Mouse (Mus musculus) R1 (cell line): ENCODE measurements at regions not wholly inside any gene's neighbourhood (a gene's known extent, or its start where the extent isn't known, plus 50 kb on each side); places are given as distances from the start of the nearest gene placed in this dataset.

Experiments
- DNase-seq: peaks from one replicate; pipeline ENCODE4 v3.0.0-alpha.2; 2018; ENCODE audit warnings: low read depth, low spot score

DNA sequence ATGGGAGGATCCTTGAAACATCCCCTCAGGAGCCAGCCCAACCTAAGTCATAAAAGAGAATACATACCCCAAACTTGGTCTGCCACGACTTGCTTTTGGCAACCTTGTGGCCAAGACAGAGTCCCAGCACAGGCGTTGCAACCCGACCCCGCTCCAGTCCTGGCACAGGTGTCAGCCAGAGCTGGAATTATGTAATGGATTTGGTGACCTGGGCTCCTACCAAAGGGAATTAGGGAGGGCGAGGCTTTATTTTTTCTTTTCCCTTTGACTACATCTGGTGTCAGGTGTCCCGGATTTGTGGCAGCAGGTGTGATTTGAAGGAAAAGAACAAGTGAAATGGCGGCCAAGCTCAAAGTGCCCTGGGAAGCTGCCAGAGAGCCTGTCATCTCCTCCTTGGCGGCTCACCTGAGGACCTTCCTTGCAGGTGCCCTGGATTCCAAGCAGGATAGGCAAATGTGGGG lies 212.9 kb downstream of the Mef2c start:
- DNase-seq, result no peak

DNA sequence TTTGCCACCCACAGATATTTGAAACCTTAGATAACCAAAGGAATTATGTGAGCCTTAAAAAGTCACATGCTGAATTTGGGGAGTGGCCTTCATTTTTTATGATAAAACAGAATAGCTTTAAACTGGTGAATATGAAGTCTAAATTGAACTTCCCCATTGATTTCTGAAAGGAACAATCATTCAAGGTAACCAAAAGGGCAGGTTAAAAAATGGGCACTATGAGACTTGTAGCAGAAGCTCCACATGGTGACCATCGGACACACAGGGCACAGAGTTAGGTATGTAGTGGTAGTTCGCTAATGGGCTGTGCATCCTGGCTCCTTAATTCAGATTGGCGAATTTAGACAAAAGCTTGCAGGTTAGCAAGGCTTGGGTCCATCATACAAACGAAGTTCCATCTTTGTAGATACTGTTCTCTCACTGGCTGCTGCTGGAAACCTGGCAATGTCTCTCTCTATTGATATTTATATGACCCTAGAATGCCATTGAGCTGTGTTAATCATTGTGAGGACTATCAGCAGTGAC lies 213.9 kb downstream of the Mef2c start:
- DNase-seq, result no peak

DNA sequence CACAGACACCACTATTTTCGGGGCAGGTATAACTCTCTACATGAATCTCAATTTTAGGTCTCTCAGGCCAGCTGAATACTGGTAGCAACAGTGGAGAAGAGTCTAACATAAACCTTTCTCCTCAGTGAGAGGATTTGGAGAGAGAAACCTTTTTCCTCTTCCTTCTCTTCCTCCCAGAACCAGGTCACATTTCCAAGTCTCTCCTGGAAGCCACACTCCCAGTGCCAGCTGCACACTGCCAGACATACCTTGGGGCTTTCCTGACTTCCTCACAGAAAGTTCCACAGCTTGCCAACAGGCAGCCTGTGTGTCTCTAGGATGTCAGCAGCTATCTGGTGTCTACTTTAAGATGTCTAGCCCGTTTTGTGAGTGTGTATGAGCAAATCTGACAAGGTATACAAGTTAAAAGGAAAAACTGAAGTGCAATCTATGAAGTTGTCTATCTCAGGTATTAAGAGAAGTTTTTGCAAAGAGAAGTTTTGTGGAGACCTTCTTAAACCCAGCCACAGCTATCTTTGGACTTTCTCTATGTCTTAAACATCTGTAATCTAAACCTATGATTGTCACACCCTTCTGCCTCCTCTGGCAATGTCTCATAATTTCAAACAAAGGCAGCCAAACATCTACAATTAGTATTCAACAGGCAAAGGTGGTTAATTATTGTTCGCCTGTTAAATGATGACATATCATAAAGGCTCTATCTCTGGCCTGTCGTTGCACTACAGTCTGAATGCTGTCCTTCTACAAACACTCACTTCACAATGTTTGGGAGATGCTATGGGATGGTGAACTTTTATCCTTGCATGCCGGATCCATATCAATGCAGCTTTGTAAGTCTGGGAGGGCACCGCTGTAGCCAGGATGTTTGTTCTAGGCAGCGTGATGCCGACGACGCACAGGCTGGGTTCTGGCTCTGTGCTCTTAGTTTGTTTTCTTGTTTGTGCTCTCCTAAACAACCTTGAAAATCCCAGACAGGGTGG lies 214.9 kb downstream of the Mef2c start:
- DNase-seq, result no peak

DNA sequence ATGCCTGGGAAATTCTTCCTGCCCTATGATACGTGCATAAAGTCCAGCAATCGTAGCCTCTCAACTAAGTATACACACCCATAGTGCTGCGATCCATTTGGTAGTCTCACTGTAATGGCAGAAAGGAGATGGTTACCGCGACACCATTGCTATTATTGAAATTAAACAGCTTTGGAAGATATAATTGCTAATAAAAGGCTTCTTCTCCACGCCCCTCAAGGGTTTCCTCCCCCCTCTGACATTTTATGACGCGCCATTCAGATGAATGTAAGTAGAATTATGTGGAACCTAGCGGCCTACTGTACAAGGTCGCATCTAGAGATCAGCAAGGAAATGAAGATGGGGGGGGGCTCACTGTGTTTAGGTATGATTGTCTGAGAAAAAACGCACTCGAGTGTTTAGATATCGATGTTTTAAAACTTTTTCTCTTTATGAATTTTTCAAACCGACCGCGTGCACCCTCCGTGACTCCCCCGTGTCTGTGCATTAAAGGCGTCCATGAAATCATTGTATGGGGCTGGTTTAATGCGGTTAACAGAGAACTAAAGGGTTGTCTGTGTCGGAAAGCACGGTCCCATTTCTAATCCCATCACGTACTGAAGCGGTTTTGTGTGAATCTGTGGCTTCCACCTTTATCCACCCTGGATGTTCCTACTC lies 215.9 kb downstream of the Mef2c start:
- DNase-seq, result no peak

DNA sequence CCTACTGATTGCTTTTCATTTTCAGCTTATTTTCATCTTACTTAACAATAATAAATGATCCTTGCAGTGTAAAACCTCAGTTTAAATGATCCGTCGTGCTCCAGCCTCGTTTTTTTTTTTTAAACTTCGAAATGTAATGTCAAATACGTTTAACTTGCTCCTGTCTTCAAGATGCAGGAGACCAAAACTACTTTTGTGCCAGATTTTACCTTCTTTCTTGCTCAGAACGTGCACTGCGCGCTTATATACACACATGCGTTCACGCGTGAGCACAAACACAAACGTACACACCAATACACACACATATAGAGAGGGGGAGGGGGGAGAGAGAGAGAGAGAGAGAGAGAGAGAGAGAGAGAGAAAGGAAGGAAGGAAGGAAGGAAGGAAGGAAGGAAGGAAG lies 216.5 kb downstream of the Mef2c start:
- no peak for DNase-seq

DNA sequence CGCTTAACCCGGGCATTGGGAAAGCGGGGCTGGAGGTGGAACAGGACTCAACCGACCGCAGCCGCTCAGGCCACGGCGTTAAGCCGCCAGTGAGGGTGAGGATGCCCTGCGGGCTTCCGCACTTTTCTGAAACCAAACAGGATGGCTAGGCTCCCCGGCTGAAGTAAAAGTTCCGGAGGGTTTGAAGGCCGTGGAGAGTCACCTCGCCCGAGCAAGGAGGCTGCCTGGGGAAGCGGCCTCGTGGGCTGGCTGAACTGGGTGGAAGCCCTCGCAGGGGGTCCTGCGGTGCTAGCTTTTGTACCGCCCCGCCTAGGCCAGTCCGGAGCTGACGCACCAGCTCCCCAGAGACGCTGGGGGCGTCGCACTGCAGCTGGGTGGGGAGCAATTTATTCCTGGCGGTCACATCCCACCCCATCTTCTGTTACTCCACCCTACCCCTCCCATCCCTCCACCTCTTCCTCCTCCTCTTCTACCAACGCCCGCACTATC lies 217.1 kb downstream of the Mef2c start:
- peak; percentile 54 for DNase-seq

DNA sequence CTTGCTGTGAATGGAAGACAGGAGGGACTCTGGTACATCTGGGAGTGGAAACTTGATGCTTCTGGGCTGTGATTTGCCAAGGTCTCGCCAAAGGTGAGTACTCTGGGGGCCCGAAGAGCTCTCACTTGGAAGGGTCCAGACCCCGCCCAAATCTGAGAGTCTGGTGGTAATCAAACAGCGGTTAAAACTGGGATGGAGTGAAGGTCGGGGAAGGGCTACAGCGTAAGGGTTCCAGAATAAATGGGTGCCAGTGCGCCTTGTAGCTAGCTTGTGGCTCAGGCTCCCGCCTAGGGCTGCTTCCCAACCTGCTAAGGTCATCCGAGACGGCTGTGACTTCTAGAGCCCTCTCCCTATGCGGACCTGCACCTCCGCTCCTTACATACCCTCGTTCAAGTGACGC lies 217.7 kb downstream of the Mef2c start:
- peak; percentile 28 for DNase-seq

DNA sequence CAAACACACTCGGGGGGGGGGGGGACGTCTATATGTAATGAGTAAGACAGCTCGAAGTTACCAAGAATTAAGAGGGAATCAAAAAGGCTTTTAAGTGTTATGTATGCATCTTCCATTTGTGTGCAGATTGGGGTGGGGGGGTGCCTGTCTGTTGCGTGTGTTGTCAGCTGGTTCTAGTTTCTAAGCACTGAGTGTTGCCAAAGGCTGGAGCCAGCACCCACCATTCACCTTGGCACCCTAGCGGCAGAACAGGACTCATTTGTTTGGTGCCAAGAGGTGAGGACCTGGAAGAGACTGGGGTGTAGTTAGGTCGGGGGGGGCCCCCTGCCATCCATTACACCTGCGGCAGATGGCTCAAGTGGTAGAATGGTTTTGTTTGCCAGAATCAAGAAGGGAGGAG lies 218.4 kb downstream of the Mef2c start:
- DNase-seq, result no peak

DNA sequence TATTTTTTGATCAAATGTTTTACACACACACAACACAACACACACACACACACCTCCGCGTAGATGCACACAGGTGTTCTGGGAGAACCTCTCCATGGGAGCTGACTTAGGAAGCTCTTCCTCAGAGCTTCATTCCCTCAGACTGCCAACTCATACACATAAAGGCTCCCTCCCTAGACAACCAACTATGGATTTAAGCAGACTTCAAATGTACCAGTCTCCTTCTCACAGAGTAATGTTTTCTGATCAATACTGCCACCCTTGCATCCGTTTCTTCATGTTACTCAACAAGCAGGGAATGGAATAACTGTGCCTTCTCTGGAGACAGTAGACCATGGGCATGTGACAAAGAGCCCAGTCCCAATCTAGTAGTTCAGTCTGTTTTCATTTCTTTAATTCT lies 219.0 kb downstream of the Mef2c start:
- DNase-seq, result no peak

DNA sequence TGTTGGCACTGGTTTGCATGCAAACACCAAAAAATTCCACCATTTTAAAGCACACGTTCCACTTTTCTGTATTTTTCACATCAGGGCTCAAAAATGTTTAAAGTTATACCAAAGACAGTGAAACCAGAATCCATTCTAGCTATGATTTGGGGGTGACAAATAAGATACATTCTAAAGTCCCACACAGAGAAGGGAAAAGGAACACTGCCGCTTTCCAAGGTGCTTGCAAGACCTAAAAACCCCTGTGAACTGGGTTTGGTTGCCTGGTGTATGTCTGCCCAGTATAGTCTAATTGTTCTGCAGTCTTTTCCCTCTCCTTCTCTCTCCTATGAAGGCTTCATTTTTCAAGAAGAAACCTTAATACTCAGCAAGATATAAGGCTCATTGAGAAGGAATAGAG lies 219.6 kb downstream of the Mef2c start:
- DNase-seq, result no peak

DNA sequence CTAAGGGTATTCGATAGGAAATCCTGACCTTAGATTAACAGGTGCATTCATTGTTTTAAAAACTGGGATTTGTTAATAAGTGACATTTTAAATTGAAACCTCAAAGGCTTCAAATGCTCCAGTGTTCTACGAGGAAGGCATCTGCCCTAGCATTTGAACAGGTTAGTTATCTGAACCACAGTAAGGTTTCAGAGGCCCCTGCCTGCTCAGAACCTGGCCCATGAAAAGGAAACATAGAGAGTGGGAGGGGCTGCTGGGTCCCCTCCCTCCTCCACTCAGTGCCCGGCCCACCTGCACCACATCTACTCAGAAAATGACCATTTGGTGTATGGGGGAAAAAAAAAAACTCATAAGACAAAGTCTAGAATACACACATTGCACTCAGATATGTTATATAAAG lies 220.4 kb downstream of the Mef2c start:
- DNase-seq, result no peak

DNA sequence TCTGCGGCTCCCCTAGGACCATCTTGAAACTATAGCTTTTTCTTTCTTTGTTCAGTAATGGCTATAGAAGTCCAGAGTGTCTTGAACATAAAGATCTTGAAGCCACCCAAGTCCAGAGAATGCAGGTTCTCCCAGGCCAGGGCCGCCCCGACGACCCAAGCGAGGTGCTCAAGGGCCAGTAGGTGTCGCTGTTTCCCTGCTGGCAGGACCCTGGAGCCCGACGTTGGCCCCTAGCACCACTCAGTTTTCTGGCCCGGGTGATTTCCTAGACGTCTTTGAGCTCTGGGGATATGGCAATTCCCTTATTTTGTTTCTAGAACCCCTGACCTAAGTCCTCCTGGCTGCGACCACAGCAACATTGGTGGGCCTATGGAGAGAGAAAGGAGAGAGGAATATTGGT lies 221.2 kb downstream of the Mef2c start:
- peak; percentile 77 for DNase-seq

DNA sequence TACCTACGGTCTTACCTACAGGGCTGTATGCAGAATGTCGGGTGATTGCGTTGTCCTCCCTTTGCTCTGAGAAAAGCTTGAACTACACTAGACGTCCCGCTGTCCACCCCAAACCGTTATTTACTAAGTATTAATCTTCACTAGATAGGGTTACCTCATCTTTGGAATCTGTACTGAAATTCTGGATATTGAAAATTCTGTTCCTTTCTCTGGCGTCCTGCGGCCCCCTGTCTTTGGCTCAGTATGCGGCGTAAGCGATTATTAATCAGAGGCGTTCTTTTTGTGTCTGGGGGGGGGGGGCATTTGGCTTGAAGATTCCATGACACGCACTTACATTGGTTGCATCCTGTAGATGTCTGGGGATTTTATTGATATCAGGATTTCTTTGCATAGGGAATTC lies 222.0 kb downstream of the Mef2c start:
- no peak for DNase-seq

DNA sequence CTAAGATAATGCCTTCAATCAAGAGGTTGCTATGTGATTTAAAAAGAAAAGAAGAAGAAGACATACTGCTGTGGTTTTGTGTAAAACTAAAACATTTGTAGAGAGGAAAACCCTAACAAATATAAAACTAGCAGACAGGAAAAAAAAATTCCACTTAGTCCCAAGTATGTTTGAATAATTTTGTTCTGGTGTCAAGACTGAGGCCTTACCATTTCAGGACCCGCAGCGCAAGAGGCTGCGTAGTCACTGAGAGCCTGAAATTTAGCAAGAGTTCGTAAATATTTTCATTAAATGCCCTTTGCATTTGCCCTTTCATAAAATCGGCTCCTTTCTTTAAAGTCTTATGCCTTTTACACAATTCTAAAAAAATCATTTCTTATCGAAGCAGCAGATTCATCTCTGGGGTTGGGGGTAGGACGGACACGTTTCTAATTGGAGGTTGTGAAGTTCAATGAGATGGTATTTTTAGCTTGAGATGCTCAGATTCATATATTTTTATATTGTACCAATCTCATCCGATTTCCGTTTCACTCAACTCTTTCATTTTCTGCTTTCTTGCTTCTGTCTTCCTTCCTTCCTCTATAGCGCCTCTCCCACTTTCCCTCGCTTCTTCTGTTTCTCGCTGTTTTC lies 222.6 kb downstream of the Mef2c start:
- no peak for DNase-seq

DNA sequence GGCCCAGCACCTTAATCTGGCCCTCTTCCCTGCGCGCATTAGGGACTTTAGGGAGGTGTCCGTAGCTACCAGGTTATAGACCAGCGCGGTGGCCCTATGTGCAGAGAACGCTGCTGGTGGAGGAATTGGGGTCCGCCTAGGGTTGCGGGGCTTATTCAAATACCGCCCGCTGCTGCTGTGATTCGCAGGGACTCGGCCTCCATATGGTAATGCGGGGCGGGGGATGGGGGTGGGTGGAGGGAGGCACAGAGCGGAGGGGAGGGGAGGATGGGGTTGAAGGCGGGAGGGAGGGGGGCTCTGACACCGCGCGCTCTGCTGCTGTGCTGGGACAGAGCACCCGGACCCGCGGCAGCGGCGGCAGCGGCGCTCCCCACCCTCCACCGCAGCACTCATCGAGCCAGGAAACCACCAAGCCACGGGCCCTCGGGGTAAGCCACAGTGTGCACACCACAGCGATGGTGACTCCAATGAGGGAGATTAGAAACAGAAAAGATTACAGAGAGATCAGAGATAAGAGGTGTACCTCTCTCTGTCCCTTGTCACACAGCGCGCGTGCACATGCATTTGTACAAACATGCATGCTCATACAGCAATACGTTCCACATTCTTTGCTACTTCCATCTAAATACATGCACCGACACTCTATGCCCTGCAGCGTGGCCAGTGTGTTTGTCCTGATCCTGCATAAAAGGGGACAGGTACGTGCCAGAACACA lies 223.4 kb downstream of the Mef2c start:
- peak; percentile 36 for DNase-seq

DNA sequence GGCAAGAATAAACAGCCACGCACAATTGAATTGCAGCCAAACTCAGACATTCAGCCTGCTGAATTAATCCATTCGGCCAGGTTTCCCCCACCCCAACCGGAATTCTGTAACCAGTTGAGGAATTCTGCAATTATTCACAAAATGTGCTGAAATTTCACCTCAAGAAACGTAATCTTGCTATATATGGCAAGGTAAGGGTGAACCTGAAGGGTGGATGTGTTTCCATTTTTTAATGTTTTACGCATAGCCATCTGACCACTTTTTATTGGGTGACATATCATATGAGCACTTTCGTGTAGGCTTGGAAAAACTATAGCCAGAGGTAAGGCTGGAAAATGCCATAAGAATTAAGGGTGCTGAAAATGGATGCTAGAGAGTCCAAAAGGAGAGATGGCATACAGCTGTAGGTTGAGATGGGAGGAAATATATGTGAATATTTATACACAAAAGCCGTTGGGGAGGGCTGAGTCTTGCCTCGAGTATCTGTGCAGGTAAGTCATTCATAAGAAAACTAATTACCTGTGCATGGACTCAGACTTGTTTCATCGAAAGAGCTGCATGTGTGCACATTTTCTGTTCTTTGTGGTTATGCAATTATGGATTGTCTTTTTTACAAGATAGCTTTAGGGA lies 224.0 kb downstream of the Mef2c start:
- no peak for DNase-seq

DNA sequence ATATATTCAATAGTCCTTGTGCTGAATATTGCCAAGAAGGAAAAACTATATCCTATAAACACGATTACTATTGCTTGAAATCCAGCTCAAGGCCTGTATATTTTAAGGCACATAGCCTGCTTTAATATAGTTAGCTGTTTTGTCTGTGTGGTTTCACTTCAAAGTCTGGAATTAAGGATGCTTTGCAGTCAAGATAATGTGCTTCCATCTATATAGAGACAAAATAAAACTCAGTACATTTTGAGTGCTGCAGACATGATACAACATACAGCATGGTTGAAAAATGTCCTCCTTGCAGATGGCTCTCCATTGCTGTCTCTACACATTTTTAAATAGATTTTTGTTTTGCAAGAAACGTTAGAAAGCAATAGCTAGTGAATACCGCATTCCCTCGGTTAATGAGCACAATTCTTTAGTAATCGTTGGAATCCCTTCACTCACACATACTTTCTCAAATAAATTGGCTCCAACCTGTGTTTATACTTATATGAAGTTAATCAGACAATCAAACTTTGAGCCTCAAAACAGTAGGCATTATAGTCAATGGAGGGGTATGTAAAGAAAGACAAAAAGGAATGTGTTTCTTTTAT lies 224.7 kb downstream of the Mef2c start:
- DNase-seq, result no peak

DNA sequence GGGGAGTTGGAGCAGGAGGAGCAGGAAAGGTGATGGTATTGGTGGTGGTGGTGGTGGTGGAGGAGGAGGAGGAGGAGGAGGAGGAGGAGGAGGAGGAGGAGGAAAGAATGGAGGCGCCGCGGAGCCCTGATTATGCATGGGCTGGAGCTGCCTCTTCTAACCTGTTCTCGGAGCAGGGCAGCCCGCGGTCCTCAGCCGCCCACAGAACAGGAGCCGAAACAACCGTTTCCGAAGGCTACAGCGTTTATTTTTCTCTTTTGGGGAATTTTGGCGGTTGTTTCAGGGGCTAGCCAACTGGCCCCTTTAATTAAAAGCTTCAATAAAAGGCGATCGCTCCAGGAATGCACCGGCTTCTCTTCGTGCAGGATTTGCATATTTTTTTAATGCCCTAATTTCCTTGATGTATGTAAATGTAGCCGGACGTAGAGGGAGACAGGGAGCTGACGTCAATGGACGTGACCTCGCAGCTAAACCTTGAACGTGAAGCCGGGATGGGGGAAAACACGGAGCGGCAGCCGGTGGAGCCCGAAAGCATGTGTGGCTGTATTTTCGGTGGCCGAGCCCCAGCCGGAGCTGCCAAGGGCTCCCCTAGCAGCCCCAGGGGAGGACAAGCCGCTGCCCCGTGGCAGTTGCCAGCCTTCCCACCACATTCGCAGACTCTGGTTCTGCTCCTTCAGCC lies 225.6 kb downstream of the Mef2c start:
- DNase-seq, result peak; percentile 85

DNA sequence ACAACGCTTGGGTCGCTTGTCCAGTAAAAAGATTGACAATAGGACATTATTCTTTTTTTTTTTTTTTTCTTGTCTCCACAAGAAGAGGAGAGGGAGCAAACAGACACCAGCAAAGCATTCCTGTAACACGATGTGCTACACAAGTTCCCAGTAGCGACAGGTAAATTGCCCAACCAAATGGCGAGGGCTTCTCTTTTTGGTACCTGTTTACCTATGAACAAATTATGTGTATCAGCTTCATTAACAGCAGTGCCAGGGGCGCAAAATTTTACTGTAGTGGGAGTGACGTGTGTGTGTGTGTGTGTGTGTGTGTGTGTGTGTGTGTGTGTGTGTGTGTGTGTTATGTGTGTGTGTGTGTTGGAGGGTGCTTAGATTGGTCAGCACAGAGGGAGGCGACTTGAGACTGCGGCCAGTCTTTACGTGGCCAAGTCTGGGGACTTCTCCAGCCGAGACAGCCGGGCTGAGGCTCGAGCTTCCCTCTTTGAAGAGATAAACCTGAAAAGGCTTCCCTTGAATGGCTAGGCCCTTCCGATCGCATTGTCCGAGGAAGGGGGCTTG lies 226.4 kb downstream of the Mef2c start:
- DNase-seq, result no peak
